Mouse (Mus musculus): ENCODE results near the gene Pdzd7.

DNA sequence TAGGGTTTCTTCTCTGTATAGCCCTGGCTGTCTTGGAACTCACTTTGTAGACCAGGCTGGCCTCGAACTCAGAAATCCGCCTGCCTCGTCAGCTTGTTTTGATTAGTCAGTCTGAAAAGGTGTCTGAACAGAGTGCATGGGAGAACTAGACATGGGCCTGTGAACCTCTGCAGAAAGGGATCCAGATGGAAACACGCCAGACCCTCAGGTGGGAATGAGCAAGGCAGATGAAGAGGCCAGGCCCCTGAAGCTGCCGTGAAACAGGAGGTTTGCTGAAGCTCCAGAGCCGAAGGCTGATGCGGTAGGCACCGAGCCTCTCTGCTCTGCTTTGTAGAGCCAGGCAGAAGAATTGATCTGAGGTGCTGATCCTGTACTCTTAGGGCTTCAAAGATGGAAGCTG, 33.3 kb downstream of the Pdzd7 start:
- TF ChIP-seq CTCF (IDR thresholded peaks at IDR 0.05; ENCODE audit: low read depth), result no peak
- TF ChIP-seq EP300 (IDR thresholded peaks at IDR 0.05; ENCODE audit: low read depth), result no peak
